Mouse (Mus musculus): ENCODE results near the gene Gbgt1.
"Not testable (repeated sequence)": the region's sequence is repeated elsewhere in the genome, so short reads cannot be mapped to it uniquely, and the experiment has no call there.

Gene Gbgt1

DNA sequence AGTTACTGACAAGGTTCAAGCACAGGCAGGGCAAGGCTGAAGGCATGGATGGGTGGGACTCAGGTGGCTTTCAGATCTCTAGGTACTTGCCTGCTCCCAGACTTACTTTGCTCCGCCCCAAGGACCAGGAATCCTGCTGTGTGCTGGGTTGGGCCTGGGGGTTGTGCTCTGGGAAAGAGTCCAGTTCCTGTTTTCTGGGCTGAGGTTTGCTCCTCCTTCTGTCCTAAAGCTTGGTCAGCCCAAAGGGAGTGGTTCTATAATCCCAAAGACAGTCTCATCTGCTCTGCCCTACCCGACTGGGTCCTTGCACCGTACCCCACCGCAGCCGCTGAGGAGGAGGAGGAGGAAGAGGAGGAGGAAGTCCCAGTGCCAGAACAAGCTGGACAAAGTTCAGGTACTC, at the start of gene Gbgt1:
Gene Gbgt1, plus strand, starts transcription at position 221 of the 400 bp plus-strand sequence.
- DNase-seq (ENCODE audit: low spot score), result no peak

DNA sequence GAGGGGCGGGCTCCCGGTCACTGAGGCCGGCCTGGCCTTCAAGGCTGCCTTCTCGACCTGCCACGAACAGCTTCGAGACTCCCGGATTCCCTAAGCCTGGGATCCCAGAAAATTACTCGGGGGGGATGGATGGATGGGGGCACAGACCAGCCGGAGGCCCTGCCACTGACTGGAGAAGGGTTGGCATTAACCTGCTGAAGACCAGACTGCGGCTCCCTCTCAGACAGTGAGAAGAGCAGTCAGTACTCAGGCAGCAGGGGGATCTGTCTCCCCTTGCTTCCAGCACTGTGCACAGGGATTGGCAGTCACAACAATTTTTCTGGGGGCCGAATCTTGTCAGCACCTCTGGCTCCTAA, 49.4 kb upstream of the Gbgt1 start:
- DNase-seq (ENCODE audit: low spot score), result no peak

DNA sequence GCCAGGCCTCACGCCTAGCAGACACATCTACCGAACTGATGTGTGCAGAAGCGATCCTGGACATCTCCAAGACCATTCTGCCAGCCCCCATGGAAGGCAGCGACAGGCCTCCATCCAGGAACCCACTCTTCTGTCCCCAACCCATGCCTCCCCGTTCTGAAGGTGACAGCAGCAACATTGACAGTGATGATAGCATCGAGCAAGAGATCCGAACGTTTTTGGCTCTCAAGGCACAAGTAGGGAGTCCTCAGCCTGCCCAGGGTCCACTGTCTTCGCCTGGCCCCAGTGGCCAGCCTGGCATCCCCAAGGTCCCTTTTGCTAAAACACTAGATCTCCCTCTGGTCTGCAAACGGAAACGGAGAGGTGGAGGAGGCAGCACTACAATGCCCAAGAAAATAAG, 45.0 kb upstream of the Gbgt1 start:
- DNase-seq (ENCODE audit: low spot score), result no peak

DNA sequence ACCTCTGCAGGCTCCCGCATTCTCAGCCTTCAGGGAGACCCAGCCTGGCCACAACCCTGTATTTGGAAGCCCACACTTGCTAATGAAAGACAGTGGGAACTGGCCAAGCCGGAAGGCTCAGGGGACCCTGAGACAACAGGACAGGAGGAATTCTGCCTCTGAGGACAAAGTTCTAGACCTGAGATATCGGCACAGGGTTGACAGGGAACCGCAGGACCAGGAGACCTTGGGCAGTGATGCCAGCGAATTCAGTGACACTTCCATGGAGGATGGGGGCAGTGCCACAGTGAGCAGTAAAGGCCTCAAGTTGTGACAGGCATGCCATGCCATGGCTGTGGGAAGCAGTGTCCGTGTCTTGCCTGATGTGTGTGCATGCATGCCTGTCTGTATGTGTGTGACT, 43.2 kb upstream of the Gbgt1 start:
- DNase-seq (ENCODE audit: low spot score), result no peak

DNA sequence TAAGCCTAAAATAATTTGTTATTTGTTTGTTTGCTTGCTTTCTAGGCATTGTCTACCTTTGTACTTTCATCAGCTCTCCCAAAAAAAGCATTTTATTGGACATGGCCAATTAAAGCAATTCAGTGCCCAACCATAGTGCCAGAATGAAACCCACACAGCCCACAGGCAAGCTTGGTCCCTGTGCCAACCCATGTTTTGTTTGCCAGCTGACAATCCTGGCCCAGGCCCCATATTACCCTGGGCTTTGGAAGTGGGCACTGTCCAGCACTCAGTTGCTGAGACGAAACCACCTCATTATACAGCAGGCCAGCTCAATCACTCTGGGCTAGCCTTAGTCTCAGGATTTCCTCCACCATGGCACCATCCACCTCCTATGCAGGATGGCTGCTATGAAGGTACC, 40.1 kb upstream of the Gbgt1 start:
- no peak for DNase-seq (ENCODE audit: low spot score)

DNA sequence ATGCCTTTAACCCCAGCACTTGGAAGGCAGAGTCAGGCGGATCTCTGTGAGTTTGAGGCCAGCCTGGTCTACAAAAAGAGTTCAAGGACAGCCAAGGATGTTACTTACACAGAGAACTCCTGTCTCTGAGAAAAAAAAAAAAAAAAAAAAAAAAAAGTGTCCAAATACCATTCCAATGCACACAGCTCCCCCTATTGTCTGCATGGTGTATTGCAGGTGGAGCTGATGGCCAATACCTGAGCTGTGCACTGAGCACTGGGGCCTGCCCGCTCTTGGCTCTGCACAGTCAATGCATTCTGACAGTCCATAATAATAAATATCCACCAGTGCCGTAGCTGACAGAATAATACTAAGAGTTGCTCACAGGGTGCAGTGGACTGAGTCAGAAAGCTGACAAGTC, 32.8 kb upstream of the Gbgt1 start:
- no peak for DNase-seq (ENCODE audit: low spot score)

DNA sequence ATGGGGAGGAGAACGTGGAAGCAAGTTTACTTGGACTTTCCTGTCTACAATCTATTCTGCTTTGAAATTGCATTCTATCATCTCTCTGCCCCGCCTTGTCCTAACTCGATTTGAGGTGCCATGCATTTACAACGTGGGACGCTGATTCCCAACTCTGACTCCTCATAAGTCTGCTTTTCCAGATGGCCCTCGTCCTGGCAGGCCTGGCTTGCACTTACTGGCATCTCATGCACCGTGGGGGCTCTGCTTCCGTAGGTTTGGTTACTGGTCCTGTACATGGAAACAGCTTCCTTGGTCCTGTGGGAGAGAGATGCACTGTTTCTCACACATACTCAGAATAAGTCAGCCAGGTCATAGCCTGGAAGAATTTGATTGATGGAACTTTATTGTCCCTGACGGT, 31.8 kb upstream of the Gbgt1 start:
- DNase-seq (ENCODE audit: low spot score), result no peak

DNA sequence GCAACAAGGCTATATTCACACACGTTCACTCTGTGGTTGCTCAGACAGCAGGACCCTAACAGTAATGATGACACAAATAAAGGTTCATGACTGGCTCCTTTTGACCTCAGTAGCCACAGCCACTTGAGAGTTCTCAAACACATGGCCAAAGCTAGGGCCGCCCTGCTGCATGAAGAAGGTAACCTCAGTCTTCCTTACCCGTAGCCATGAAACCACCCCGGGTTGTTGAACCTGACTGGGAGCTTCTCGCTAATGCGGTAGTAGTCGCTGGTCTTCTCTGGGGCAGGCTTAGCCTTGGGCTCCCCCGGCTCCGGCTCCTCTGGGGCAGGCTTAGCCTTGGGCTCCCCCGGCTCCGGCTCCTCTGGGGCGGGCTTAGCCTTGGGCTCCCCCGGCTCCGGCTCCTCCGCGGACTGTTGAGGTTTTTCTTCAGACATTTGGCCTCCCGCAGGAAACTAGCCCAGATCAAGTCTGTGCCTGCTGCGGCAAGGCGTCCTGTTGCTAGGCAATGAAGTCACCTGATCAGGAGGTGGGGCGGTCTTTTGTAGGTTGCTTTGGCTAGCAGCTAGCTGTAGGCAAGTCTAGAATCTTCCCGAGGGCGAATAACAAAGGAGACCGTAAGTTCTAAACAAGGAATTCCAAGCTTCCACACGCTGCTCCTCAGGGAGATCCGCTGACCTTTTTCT, 30.7 kb upstream of the Gbgt1 start, which contains the start of gene 1700007K13Rik:
Gene 1700007K13Rik, minus strand, starts transcription at position 497 of the 683 bp plus-strand sequence.
- DNase-seq (ENCODE audit: low spot score), result peak; percentile 39

DNA sequence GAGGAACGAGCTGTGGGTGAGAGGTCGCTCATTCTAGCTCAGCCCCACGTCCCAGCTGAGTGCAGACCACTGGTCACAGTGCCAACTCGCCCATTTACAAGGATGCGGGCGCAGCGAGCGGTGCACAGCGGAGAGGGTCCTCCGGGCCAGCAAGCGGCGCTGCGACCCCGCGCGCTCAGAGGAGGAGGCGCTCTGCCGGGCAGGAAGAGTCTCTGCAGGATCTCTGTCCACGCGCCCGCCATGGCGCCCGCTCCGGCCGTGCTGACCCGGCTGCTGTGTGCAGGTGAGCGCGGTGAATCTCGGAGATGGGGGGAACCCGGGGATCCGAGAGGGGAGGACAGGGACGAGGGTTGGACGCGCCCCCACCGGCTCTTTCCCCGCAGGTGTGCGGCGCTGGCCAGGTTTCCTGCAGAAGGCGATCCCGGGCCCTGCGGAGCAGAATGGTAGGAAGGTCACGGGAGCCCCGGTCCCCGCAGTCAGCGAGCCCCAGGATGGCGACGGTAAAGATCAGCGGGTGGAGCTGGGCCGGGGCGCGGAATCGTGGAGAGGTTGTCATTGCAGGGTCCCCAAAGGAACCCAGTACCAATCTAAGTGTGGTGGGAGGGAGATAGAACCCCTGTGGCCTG, 28.7 kb upstream of the Gbgt1 start, which contains the start of gene Mrps2:
Gene Mrps2, plus strand, starts transcription at position 207 of the 626 bp plus-strand sequence.
- DNase-seq (ENCODE audit: low spot score), result peak; percentile 69

- no peak for DNase-seq (ENCODE audit: low spot score)
Observed at GRCm38 (mm10) chr2:28468486-28469225, 28.0 kb upstream of the Gbgt1 start.

GRCm38 (mm10) chr2:28469461-28469860, 27.2 kb upstream of the Gbgt1 start:
- no peak for DNase-seq (ENCODE audit: low spot score)

- no peak for DNase-seq (ENCODE audit: low spot score)
Observed at GRCm38 (mm10) chr2:28470591-28470990, 26.1 kb upstream of the Gbgt1 start.

GRCm38 (mm10) chr2:28472011-28472410, 24.7 kb upstream of the Gbgt1 start:
- DNase-seq (ENCODE audit: low spot score), result not testable (repeated sequence)

DNA sequence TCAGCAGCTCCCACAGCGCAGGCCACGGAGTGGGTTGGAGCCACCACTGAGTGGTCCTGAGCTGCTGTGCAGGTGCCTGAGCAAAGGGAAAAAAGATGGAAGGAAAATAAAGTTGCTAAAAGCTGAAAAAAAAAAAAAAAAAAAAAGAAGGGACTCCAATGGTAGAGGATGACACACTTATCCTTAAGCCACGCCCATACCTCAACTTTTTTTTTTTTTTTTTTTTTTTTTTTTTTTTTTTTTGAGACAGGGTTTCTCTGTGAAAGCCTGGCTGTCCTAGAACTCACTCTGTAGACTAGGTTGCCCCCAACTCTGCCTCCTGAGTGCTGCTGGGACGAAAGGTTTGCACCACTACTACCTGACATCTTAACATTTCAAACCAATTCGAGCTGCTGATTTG, 18.7 kb upstream of the Gbgt1 start:
- not testable (repeated sequence) for DNase-seq (ENCODE audit: low spot score)

DNA sequence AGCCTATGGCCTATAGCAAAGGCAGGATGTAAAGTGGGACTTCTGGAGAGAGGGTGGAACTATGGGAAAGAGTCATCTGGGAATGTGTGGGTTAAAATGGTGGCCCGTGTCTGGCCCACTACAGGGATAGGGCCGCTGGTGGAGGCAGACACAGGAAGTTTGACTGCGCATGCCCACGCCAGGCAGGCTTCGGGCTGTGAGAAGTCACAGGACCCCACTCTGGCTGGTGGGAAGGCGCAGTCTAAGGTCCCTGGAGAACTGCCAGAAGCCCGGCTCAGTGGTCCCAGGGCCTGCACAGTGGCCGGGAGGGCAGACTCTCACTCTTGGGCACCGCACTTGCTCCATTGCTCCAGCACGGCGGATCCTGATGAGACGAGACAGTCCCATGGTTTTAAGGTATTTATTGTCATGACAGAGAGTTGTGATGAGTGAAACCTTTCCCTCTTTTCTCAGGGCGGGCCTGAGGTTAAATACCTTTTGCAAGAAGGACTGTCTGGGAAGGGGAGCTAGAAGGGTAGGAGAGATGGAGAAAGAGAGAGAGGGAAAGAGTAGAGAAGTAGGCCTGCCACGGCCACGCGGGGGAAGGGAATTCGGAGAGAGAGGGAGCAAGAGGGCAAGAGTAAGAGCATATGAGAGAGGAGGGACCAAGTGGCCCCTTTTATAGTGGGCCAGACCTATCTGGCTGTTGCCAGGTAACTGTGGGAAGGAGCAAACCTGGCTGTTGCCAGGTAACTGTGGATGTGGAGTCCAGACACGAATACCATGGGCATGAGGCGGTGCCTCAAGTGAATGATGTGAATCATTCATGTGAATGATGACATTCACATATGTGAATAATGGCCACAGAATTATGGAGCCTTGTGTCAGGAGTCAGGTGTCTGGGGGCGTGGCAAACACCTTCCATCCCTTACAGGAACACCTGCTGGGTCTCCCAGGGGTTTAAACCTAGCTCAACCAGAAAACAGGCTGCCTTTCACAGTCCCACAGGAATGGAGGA, 17.2 kb upstream of the Gbgt1 start:
- no peak for DNase-seq (ENCODE audit: low spot score)

GRCm38 (mm10) chr2:28483861-28484260, 12.8 kb upstream of the Gbgt1 start:
- DNase-seq (ENCODE audit: low spot score), result no peak

- no peak for DNase-seq (ENCODE audit: low spot score)
Observed at GRCm38 (mm10) chr2:28494521-28494920, 2.2 kb upstream of the Gbgt1 start.

GRCm38 (mm10) chr2:28495207-28495756, 1.4 kb upstream of the Gbgt1 start:
- DNase-seq (ENCODE audit: low spot score), result no peak

DNA sequence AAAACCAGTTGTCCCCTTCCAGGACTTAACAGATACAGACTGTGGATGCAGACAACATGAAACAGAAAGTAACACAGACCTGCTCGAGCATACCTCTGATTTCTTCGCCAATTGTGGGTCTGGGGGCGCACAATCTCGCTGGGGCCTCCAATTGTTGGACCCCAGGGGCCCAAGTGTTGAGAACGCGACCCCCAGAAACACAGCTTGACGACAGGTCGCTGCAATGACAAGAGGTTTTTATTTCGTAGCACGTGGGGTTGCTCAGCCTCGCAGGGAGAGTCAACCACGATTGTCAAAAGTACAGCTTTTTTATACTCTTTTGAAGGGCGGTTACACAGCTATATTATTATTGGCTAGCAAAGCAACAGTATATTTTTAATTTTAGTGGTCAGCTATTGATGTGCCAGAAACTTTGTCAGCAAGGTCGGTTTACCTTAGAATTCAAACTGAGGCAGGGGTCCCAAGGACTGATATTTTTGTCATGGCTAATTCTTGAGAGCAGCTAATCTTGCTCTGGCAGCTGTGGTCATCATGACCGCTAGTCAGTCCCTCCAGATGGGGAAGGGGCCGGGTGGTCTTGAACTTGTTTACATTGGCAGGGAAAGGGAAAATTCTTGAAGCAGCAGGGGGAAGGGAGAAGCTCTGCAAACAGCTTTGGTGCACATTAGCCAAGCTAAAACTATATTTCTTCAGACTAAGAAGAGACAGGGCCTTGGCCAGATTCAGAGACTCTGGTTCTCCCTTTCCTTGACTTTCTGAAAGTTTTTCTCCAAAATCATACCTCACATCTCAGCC, 693 bp upstream of the Gbgt1 start:
- DNase-seq (ENCODE audit: low spot score), result no peak

- DNase-seq (ENCODE audit: low spot score), result no peak
Observed at GRCm38 (mm10) chr2:28497561-28497960, 870 bp downstream of the Gbgt1 start.

- no peak for DNase-seq (ENCODE audit: low spot score)
Observed at GRCm38 (mm10) chr2:28498431-28498830, 1.7 kb downstream of the Gbgt1 start.
